Mouse (Mus musculus) C2C12 (cell line): ENCODE measurements around the gene Bcas3.

Experiments
- CTCF ChIP-seq: IDR thresholded peaks from one replicate; pipeline ENCODE4 v1.5.1; 2011; ENCODE audit not compliant: control insufficient read depth, insufficient read depth, insufficient read length
- MAX ChIP-seq: IDR thresholded peaks from one replicate; pipeline ENCODE4 v1.6.1; 2011; ENCODE audit warnings: mild to moderate bottlenecking, control low read depth
- MYOD1 ChIP-seq: IDR thresholded peaks from one replicate; pipeline ENCODE4 v1.6.1; 2011; ENCODE audit warnings: low read depth; ENCODE audit not compliant: control insufficient read depth, insufficient read length
- MYOG ChIP-seq: IDR thresholded peaks from one replicate; pipeline ENCODE4 v1.6.1; 2011; ENCODE audit not compliant: control insufficient read depth, insufficient read length; ENCODE audit errors: extremely low read depth
- USF1 ChIP-seq: IDR thresholded peaks from one replicate; pipeline ENCODE4 v1.6.1; 2011; ENCODE audit warnings: low read depth, mild to moderate bottlenecking, control low read depth, moderate library complexity

DNA sequence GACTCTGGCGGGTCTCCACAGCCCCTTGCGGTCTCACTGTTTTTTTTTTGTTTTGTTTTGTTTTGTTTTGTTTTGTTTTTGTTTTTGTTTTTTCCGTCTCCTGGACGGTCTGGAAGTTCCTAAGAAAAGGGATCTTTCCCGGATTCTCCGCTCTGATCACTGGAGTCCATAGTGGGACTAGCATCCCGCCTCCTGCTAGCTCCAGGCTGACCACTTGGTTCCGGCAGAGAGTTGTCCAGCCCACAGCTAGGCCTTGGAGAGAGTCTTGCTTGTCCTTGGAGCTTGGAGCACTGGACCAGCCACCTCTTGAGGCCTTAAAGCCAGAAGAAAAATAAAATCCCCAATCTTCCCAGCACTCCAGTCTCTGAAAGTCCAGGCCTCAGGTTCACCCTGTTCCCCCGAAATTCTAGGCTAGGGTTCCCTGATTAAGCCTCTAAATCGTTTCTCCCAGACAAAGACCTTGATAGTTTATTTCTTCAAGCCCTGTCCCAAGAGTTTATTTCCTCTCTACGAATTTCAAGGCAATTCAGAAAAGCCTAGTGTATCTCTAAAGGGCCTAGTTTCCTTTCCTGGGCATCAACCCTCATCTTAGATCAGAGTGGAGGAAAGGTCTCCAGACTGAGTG, 480.9 kb downstream of the Bcas3 start:
- TF ChIP-seq CTCF (no peak), MYOD1 (no peak), USF1 (no peak), MYOG (no peak), MAX (no peak)
